Mouse (Mus musculus) liver, embryonic 14.5 days (tissue): ENCODE data around the gene Olfr923. TPM values are rescaled to one million over a fixed set of nuclear protein-coding genes. Genes with fewer than 3 reads are reported as not detected.
"Not testable (repeated sequence)": the region's sequence is repeated elsewhere in the genome, so short reads cannot be mapped to it uniquely, and the experiment has no call there.

Source experiments
- ATAC-seq: fragments of 200-750 bp; cut with Nextera tagmentation; 2 replicates; pipeline ENCODE4 v1.8.0; 2017; ENCODE audit warnings: moderate number of reproducible peaks, mild to moderate bottlenecking, moderate library complexity; ENCODE audit not compliant: insufficient read depth
- DNase-seq, 3 experiments: peaks; one replicate each; pipeline ENCODE4 v3.0.0-alpha.2; 2012 to 2013; ENCODE audit warnings: low read depth in 3 of 3, low spot score in 3 of 3
- H3K27ac ChIP-seq: fragments of 300-500 bp; sonication (generic); 2 replicates; pipeline ENCODE4 v1.5.1; 2014; ENCODE audit warnings: moderate library complexity, mild to moderate bottlenecking, control low read depth, inconsistent platforms
- H3K27me3 ChIP-seq: fragments of 300-500 bp; sonication (generic); 2 replicates; pipeline ENCODE4 v1.6.1; 2014; ENCODE audit warnings: mild to moderate bottlenecking, low read length, moderate library complexity; ENCODE audit not compliant: control insufficient read depth, insufficient read depth
- H3K36me3 ChIP-seq: fragments of 300-500 bp; sonication (generic); replicated peaks from 2 replicates; pipeline ENCODE4 v1.6.1; 2014; ENCODE audit warnings: low read depth; ENCODE audit not compliant: control insufficient read depth, insufficient read depth
- H3K4me1 ChIP-seq, 2 experiments: fragments of 200-500 bp in 1 of 2; fragments of 300-500 bp in 1 of 2; sonication (generic) in 1 of 2; replicated peaks; 2 replicates each; pipeline ENCODE4 v1.6.1; 2012 to 2014; ENCODE audit warnings: antibody characterized with exemption in 1 of 2, inconsistent platforms in 1 of 2, low read length in 1 of 2; ENCODE audit not compliant: control insufficient read depth in 2 of 2, insufficient read depth in 2 of 2
- H3K4me2 ChIP-seq: fragments of 300-500 bp; sonication (generic); 2 replicates; pipeline ENCODE4 v1.6.1; 2014; ENCODE audit warnings: low read depth, mild to moderate bottlenecking, control low read depth, moderate library complexity
- H3K4me3 ChIP-seq, 2 experiments: fragments of 200-500 bp in 1 of 2; fragments of 300-500 bp in 1 of 2; sonication (generic) in 1 of 2; 2 replicates each; pipeline ENCODE4 v1.5.1; 2012 to 2014; ENCODE audit warnings: low read depth in 2 of 2, low read length in 2 of 2, mild to moderate bottlenecking in 2 of 2, control low read depth in 1 of 2, inconsistent platforms in 1 of 2, moderate library complexity in 1 of 2; ENCODE audit not compliant: insufficient read depth in 1 of 2
- H3K9ac ChIP-seq: fragments of 300-500 bp; sonication (generic); replicated peaks from 2 replicates; pipeline ENCODE4 v1.6.1; 2014; ENCODE audit warnings: mild to moderate bottlenecking, control low read depth, moderate library complexity
- H3K9me3 ChIP-seq: fragments of 300-500 bp; sonication (generic); 2 replicates; pipeline ENCODE4 v1.6.1; 2016; ENCODE audit warnings: low read length, mixed read lengths; ENCODE audit not compliant: control insufficient read depth
- CTCF ChIP-seq: IDR thresholded peaks from 2 replicates; pipeline ENCODE4 v1.5.1; 2016; ENCODE audit warnings: antibody characterized with exemption, low read depth, control low read depth
- EP300 ChIP-seq: IDR thresholded peaks from 2 replicates; pipeline ENCODE4 v1.6.1; 2016; ENCODE audit warnings: antibody characterized with exemption, low read depth
- WGBS: fragments of 180-500 bp; shearing (Covaris S2); extraction: QIAGEN DNeasy Blood & Tissue Kit; methylation state at CpG from one replicate; pipeline ENCODE4 v1.1.7; 2014; ENCODE audit not compliant: insufficient replicate concordance; 5-methylcytosine and 5-hydroxymethylcytosine counted together
- polyA plus RNA-seq, 2 experiments: library from polyadenylated mRNA; depleted of rRNA in 1 of 2; stranded (reverse) in 1 of 2; unstranded in 1 of 2; fragments of >200 nt; fragmentation: Nextera tagmentation in 1 of 2; extraction: Ambion mirVana in 1 of 2; gene quantifications; 2 replicates each; pipeline versions ENCODE4 v1.2.1 to v1.2.3; 2012 to 2014

Gene Olfr923
- polyA plus RNA-seq, 2 experiments: not detected

DNA sequence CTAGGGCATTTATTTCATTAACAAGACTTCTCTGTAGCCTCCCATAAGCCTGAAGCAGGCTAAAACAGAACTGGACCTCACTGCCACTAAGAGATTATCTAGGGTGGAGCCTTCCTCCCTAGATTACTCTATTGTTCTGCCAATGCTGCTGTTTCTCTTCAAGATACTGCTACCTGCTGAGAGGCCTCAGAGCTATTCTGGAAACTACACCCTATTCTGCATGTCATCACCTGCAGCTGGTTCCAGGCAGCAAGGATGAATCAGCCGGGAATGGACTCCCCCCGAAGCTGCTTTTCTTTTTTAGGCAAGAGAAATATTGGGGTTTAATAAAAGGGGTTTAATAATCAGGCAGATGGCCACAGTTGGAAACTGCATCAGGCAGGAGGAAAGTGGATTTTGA, 6.7 kb downstream of the Olfr923 start:
- DNase-seq (no peak), ATAC-seq (no peak)
- TF ChIP-seq EP300 (no peak), CTCF (no peak)
- no peak overlapping the region for H3K9ac ChIP-seq
- 70% methylated on average over 2 of the region's 2 CpGs for WGBS
- no peak overlapping the region for H3K4me2 ChIP-seq
- H3K36me3 ChIP-seq: no peaks in the 10 kb centered on the region
- no peaks in the 10 kb centered on the region for H3K27me3 ChIP-seq
- no peak overlapping the region for H3K4me3 ChIP-seq
- H3K9me3 ChIP-seq: no peaks in the 10 kb centered on the region
- H3K4me1 ChIP-seq: no peaks in the 10 kb centered on the region
- no peak overlapping the region for H3K27ac ChIP-seq

DNA sequence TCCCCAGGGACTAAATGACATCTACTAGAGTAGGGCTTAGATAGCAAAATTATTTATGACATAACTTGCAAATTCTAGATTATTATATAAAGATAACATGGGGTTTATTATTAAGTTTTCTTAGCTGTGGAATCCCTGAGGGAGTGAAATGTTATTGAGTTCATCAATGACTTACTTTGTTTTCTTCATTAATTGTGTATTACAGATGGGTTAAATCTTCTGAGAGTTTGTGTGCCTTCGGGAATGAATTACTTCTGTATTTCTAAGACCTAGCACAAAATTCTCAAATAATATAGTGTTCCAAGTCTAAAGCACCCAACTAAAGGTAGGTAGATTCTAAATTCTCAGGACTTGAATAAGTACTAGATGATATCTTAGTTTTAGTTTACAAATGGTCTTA, 17.8 kb downstream of the Olfr923 start, which contains the start of gene Olfr924:
TSS of gene Olfr924 (plus strand) at position 301 of the 400 bp plus-strand sequence.
- Histone ChIP-seq H3K27ac (no peak within 1 kb of the TSS), H3K4me1 (no peaks in the 10 kb centered on the region), H3K9me3 (no peaks in the 10 kb centered on the region), H3K9ac (no peak within 1 kb of the TSS), H3K4me3 (no peak within 1 kb of the TSS), H3K4me2 (no peak within 1 kb of the TSS), H3K27me3 (no peaks in the 10 kb centered on the region), H3K36me3 (no peaks in the 10 kb centered on the region)
- 53% methylated on average over 1 of the region's 1 CpGs for WGBS
- DNase-seq (no peak), ATAC-seq (no peak)
- TF ChIP-seq CTCF: no peak
- TF ChIP-seq EP300: no peak

DNA sequence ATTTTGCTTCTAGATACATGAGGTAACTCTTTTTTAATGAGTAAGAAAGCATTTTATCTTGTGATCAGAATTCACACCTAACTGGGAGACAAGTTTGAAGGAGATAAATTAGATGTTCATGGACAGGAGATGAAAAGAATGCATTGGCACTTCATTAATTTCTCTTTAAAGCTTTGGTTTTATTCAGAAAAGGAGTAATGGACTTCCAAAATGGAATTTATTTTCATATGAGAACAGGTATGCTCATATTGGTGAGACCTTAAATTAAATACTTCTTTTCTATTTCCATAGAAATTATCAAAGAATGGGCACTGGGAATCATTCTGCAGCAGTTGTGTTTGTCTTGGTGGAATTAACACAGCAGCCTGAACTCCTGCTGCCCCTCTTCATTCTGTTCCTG, 28.4 kb downstream of the Olfr923 start, which contains the start of gene Olfr26:
TSS of gene Olfr26 (plus strand) at position 301 of the 400 bp plus-strand sequence.
- ATAC-seq (no peak), DNase-seq (no peak)
- TF ChIP-seq CTCF: no peak
- TF ChIP-seq EP300: no peak
- no peaks in the 10 kb centered on the region for H3K4me1 ChIP-seq
- no peak within 1 kb of the TSS for H3K4me2 ChIP-seq
- no peaks in the 10 kb centered on the region for H3K36me3 ChIP-seq
- H3K27me3 ChIP-seq: no peaks in the 10 kb centered on the region
- no peak within 1 kb of the TSS for H3K27ac ChIP-seq
- H3K9ac ChIP-seq: no peak within 1 kb of the TSS
- no peaks in the 10 kb centered on the region for H3K9me3 ChIP-seq
- no peak within 1 kb of the TSS for H3K4me3 ChIP-seq

DNA sequence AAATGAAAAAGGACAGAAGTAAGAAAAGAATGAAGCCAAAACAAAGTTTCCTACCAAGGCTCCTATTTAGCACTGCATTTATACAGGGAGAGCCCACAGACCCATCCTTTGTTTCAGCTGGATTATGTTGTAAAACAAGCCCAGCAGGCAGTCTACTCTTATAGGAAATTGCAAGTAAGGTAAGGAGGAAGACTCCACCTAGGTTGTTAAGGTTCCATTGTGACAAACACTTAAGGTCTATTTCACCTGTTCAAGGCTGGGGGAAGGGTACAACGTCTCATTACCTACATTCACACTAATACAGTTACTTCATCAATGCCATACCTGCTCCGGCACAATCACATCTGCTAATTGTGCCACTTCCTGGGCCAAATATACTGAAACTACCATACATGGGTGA, 48.5 kb downstream of the Olfr923 start:
- H3K9ac ChIP-seq, ATAC-seq, H3K27me3 ChIP-seq, H3K27ac ChIP-seq, DNase-seq, H3K9me3 ChIP-seq, H3K4me3 ChIP-seq, H3K36me3 ChIP-seq, H3K4me1 ChIP-seq, H3K4me2 ChIP-seq: not testable (repeated sequence)
- WGBS: 38% methylated on average over 2 of the region's 2 CpGs

DNA sequence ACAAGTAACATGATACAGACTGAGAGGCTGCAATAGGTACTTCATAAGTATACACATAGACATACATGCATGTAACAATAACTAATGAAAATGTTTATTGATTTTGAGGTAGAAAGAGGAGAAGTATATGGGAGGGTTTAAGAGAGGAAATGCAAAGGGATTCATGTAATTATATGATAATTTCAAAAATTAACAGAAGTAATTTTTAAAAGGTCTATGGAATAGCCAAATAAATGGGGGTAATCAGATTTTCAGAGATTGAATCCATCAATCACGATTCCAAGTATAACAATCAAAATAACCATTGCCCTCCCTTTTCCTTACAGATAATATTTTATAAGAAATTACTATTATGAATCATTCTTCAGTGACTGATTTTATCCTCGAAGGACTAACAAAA, 50.5 kb downstream of the Olfr923 start, which contains the start of gene Olfr926:
TSS of gene Olfr926 (plus strand) at position 301 of the 400 bp plus-strand sequence.
- Histone ChIP-seq H3K27ac (no peak within 1 kb of the TSS), H3K9ac (no peak within 1 kb of the TSS), H3K27me3 (no peaks in the 10 kb centered on the region), H3K4me2 (no peak within 1 kb of the TSS), H3K4me3 (no peak within 1 kb of the TSS), H3K4me1 (no peaks in the 10 kb centered on the region), H3K36me3 (no peaks in the 10 kb centered on the region), H3K9me3 (no peaks in the 10 kb centered on the region)
- DNase-seq: no peak
- no peak for TF ChIP-seq EP300
- no peak for TF ChIP-seq CTCF
- 43% methylated on average over 2 of the region's 2 CpGs for WGBS
- ATAC-seq: no peak

Other genes starting within 250 kb of the Olfr923 start
- not detected in 2 replicates for gene Olfr912, start 246.4 kb upstream of the Olfr923 start, polyA plus RNA-seq (2012; rRNA removed)
- not detected in 2 replicates for gene Olfr912, start 246.4 kb upstream of the Olfr923 start, polyA plus RNA-seq (2014; fragmentation: Nextera tagmentation; extraction: Ambion mirVana)
- not detected in 2 replicates for gene Olfr913, start 233.8 kb upstream of the Olfr923 start, polyA plus RNA-seq (2012; rRNA removed)
- gene Olfr913, start 233.8 kb upstream of the Olfr923 start, polyA plus RNA-seq (2014; fragmentation: Nextera tagmentation; extraction: Ambion mirVana): not detected in 2 replicates
- gene Olfr914, start 221.4 kb upstream of the Olfr923 start, polyA plus RNA-seq (2012; rRNA removed): not detected in 2 replicates
- not detected in 2 replicates for gene Olfr914, start 221.4 kb upstream of the Olfr923 start, polyA plus RNA-seq (2014; fragmentation: Nextera tagmentation; extraction: Ambion mirVana)
- not detected in 2 replicates for gene Olfr916, start 166.7 kb upstream of the Olfr923 start, polyA plus RNA-seq (2012; rRNA removed)
- not detected in 2 replicates for gene Olfr916, start 166.7 kb upstream of the Olfr923 start, polyA plus RNA-seq (2014; fragmentation: Nextera tagmentation; extraction: Ambion mirVana)
- gene Olfr917, start 160.7 kb upstream of the Olfr923 start, polyA plus RNA-seq (2012; rRNA removed): not detected in 2 replicates
- gene Olfr917, start 160.7 kb upstream of the Olfr923 start, polyA plus RNA-seq (2014; fragmentation: Nextera tagmentation; extraction: Ambion mirVana): not detected in 2 replicates
- gene Olfr918, start 151.9 kb upstream of the Olfr923 start, polyA plus RNA-seq (2012; rRNA removed): not detected in 2 replicates
- gene Olfr918, start 151.9 kb upstream of the Olfr923 start, polyA plus RNA-seq (2014; fragmentation: Nextera tagmentation; extraction: Ambion mirVana): not detected in 2 replicates
- not detected in 2 replicates for gene Olfr919, start 122.9 kb upstream of the Olfr923 start, polyA plus RNA-seq (2012; rRNA removed)
- not detected in 2 replicates for gene Olfr919, start 122.9 kb upstream of the Olfr923 start, polyA plus RNA-seq (2014; fragmentation: Nextera tagmentation; extraction: Ambion mirVana)
- 3.0 and 4.5 TPM in 2 replicates for gene Vwa5a, start 108.3 kb upstream of the Olfr923 start, polyA plus RNA-seq (2012; rRNA removed)
- gene Vwa5a, start 108.3 kb upstream of the Olfr923 start, polyA plus RNA-seq (2014; fragmentation: Nextera tagmentation; extraction: Ambion mirVana): 8.5 TPM in 2 replicates
- gene Olfr920, start 74.2 kb upstream of the Olfr923 start, polyA plus RNA-seq (2012; rRNA removed): 0.03 and 0.04 TPM in 2 replicates
- not detected in 2 replicates for gene Olfr920, start 74.2 kb upstream of the Olfr923 start, polyA plus RNA-seq (2014; fragmentation: Nextera tagmentation; extraction: Ambion mirVana)
- not detected in 2 replicates for gene Olfr921, start 53.5 kb upstream of the Olfr923 start, polyA plus RNA-seq (2012; rRNA removed)
- not detected in 2 replicates for gene Olfr921, start 53.5 kb upstream of the Olfr923 start, polyA plus RNA-seq (2014; fragmentation: Nextera tagmentation; extraction: Ambion mirVana)
- not detected in 2 replicates for gene Olfr922, start 11.9 kb upstream of the Olfr923 start, polyA plus RNA-seq (2012; rRNA removed)
- not detected in 2 replicates for gene Olfr922, start 11.9 kb upstream of the Olfr923 start, polyA plus RNA-seq (2014; fragmentation: Nextera tagmentation; extraction: Ambion mirVana)
- gene Olfr924, start 17.9 kb downstream of the Olfr923 start, polyA plus RNA-seq (2012; rRNA removed): not detected in 2 replicates
- gene Olfr924, start 17.9 kb downstream of the Olfr923 start, polyA plus RNA-seq (2014; fragmentation: Nextera tagmentation; extraction: Ambion mirVana): not detected in 2 replicates
- gene Olfr26, start 28.5 kb downstream of the Olfr923 start, polyA plus RNA-seq (2012; rRNA removed): not detected in 2 replicates
- not detected in 2 replicates for gene Olfr26, start 28.5 kb downstream of the Olfr923 start, polyA plus RNA-seq (2014; fragmentation: Nextera tagmentation; extraction: Ambion mirVana)
- not detected in 2 replicates for gene Olfr926, start 50.6 kb downstream of the Olfr923 start, polyA plus RNA-seq (2012; rRNA removed)
- gene Olfr926, start 50.6 kb downstream of the Olfr923 start, polyA plus RNA-seq (2014; fragmentation: Nextera tagmentation; extraction: Ambion mirVana): not detected in 2 replicates
- gene Olfr930, start 103.3 kb downstream of the Olfr923 start, polyA plus RNA-seq (2012; rRNA removed): not detected in 2 replicates
- gene Olfr930, start 103.3 kb downstream of the Olfr923 start, polyA plus RNA-seq (2014; fragmentation: Nextera tagmentation; extraction: Ambion mirVana): not detected in 2 replicates
- gene Olfr933, start 145.8 kb downstream of the Olfr923 start, polyA plus RNA-seq (2012; rRNA removed): not detected in 2 replicates
- gene Olfr933, start 145.8 kb downstream of the Olfr923 start, polyA plus RNA-seq (2014; fragmentation: Nextera tagmentation; extraction: Ambion mirVana): not detected in 2 replicates
- not detected in 2 replicates for gene Olfr934, start 161.8 kb downstream of the Olfr923 start, polyA plus RNA-seq (2012; rRNA removed)
- not detected in 2 replicates for gene Olfr934, start 161.8 kb downstream of the Olfr923 start, polyA plus RNA-seq (2014; fragmentation: Nextera tagmentation; extraction: Ambion mirVana)
- gene Olfr935, start 173.1 kb downstream of the Olfr923 start, polyA plus RNA-seq (2012; rRNA removed): not detected in 2 replicates
- gene Olfr935, start 173.1 kb downstream of the Olfr923 start, polyA plus RNA-seq (2014; fragmentation: Nextera tagmentation; extraction: Ambion mirVana): not detected in 2 replicates
- gene Olfr146, start 196.8 kb downstream of the Olfr923 start, polyA plus RNA-seq (2012; rRNA removed): not detected in 2 replicates
- gene Olfr146, start 196.8 kb downstream of the Olfr923 start, polyA plus RNA-seq (2014; fragmentation: Nextera tagmentation; extraction: Ambion mirVana): not detected in 2 replicates
- not detected in 2 replicates for gene Olfr937, start 238.4 kb downstream of the Olfr923 start, polyA plus RNA-seq (2012; rRNA removed)
- not detected in 2 replicates for gene Olfr937, start 238.4 kb downstream of the Olfr923 start, polyA plus RNA-seq (2014; fragmentation: Nextera tagmentation; extraction: Ambion mirVana)